In genomic region chr5:37902741-37903140, GRCm38 (mm10) we compare ENCODE assay signal across 26 mouse cellular contexts.
"Had no signal": no experiment of that assay in that cellular context is flagged by ENCODE, and none has a peak within 500 bp of the region (broad histone marks: within the 10 kb centered on the region; RNA-seq: fewer than 3 reads in every experiment).

No protein-coding gene starts in this region.

- ATAC-seq: liver, embryonic 12.5 days; midbrain, embryonic 15.5 days had no signal

- H3K4me2 ChIP-seq: liver, embryonic 12.5 days; liver, embryonic 15.5 days; midbrain, embryonic 15.5 days; neural tube, embryonic 15.5 days had no signal

- H3K36me3 ChIP-seq: kidney, embryonic 15.5 days; limb, embryonic 12.5 days; limb, embryonic 15.5 days; liver, embryonic 12.5 days; liver, embryonic 15.5 days; lung, embryonic 15.5 days; midbrain, embryonic 12.5 days; midbrain, embryonic 15.5 days; neural tube, embryonic 12.5 days; neural tube, embryonic 15.5 days had no signal

- H3K9me3 ChIP-seq: kidney, embryonic 15.5 days; limb, embryonic 12.5 days; limb, embryonic 15.5 days; liver, embryonic 12.5 days; liver, embryonic 15.5 days; lung, embryonic 15.5 days; midbrain, embryonic 12.5 days; midbrain, embryonic 15.5 days; neural tube, embryonic 15.5 days had no signal

- H3K4me1 ChIP-seq: liver, embryonic 12.5 days; liver, embryonic 15.5 days; lung, embryonic 15.5 days; megakaryocyte, embryonic 14.5 days had no signal

- H3K9ac ChIP-seq: kidney, embryonic 15.5 days; limb, embryonic 15.5 days; liver, embryonic 12.5 days; liver, embryonic 15.5 days; lung, embryonic 15.5 days; midbrain, embryonic 12.5 days; midbrain, embryonic 15.5 days; neural tube, embryonic 12.5 days; neural tube, embryonic 15.5 days had no signal

- DNase-seq: kidney, adult 8-10 months; kidney, postnatal 10 days; kidney, postnatal 36 days; layer of hippocampus, postnatal 36 days; left cerebral cortex, postnatal 4 days; lung, adult 18-20 months; lung, postnatal 10 days; lung, postnatal 36 days; right cerebral cortex, adult 18-20 months; right cerebral cortex, postnatal 14 days; right cerebral cortex, postnatal 4 days; thymus, adult 18-20 months; thymus, postnatal 36 days had no signal

- H3K27ac ChIP-seq: kidney, embryonic 15.5 days; left cerebral cortex, adult 2 months; limb, embryonic 15.5 days; liver, embryonic 12.5 days; liver, embryonic 15.5 days; lung, embryonic 15.5 days; midbrain, embryonic 12.5 days; midbrain, embryonic 15.5 days; neural tube, embryonic 12.5 days; neural tube, embryonic 15.5 days; stomach, postnatal 0 days had no signal

- H3K4me3 ChIP-seq: left cerebral cortex, adult 2 months; liver, embryonic 12.5 days; liver, embryonic 15.5 days; lung, embryonic 15.5 days; megakaryocyte, embryonic 14.5 days; midbrain, embryonic 15.5 days; neural tube, embryonic 12.5 days; neural tube, embryonic 15.5 days had no signal
